Mouse (Mus musculus): Measurements from ENCODE around the gene Gm21973. TPM values are rescaled to one million over a fixed set of nuclear protein-coding genes. Genes with fewer than 3 reads are reported as not detected.
A peak's percentile ranks its signal among the peaks of the same experiment; 100 is the strongest.

The Gm21973 gene
- total RNA-seq, 2 experiments from 2014 or later: not detected

- no peak for DNase-seq (ENCODE audit: low spot score in 2 of 2)
Measured at GRCm38 (mm10) chr15:10399795-10400194, 74.6 kb downstream of the Gm21973 start.

GRCm38 (mm10) chr15:10400415-10400814 is 75.2 kb downstream of the Gm21973 start:
- peak in 1 of 2 experiments; percentile 36 for DNase-seq (ENCODE audit: low spot score in 2 of 2)

GRCm38 (mm10) chr15:10409842-10410241 is 84.7 kb downstream of the Gm21973 start:
- no peak for DNase-seq (ENCODE audit: low spot score in 2 of 2)

- peak in 1 of 2 experiments; percentile 8 for DNase-seq (ENCODE audit: low spot score in 2 of 2)
Measured at GRCm38 (mm10) chr15:10410881-10411280, 85.7 kb downstream of the Gm21973 start.

GRCm38 (mm10) chr15:10413656-10414055 is 88.5 kb downstream of the Gm21973 start:
- DNase-seq (ENCODE audit: low spot score in 2 of 2): no peak

GRCm38 (mm10) chr15:10421138-10421784 is 96.1 kb downstream of the Gm21973 start:
- no peak for DNase-seq (ENCODE audit: low spot score in 2 of 2)

GRCm38 (mm10) chr15:10421785-10422144 is 96.6 kb downstream of the Gm21973 start:
- DNase-seq (ENCODE audit: low spot score in 2 of 2): no peak

Other genes starting within 250 kb of the Gm21973 start
- 1 to 10 TPM; 3.3 to 7.8 TPM for gene Prlr, start 148.1 kb upstream of the Gm21973 start, total RNA-seq (2021)
- gene Agxt2, start 33.2 kb downstream of the Gm21973 start, total RNA-seq (2021): not detected
- 10 to 100 TPM; 19.3 TPM for gene Dnajc21, start 145.1 kb downstream of the Gm21973 start, total RNA-seq (2021)
- gene Brix1, start 160.6 kb downstream of the Gm21973 start, total RNA-seq (2021): 10 to 100 TPM; 22.8 to 23.2 TPM
- 10 to 100 TPM; 10.4 to 12.6 TPM for gene Rad1, start 160.6 kb downstream of the Gm21973 start, total RNA-seq (2021)
- not detected for gene Ttc23l, start 233.3 kb downstream of the Gm21973 start, total RNA-seq (2021)